Mouse (Mus musculus) embryonic facial prominence, embryonic 10.5 days (tissue): ENCODE measurements around the gene Gm21992. TPM values are rescaled to one million over a fixed set of nuclear protein-coding genes. Genes with fewer than 3 reads are reported as not detected.
"Not testable (repeated sequence)": the region's sequence is repeated elsewhere in the genome, so short reads cannot be mapped to it uniquely, and the experiment has no call there.

Source experiments
- DNase-seq: peaks from one replicate; pipeline ENCODE4 v3.0.0-alpha.2; 2017; ENCODE audit warnings: low spot score
- H3K27ac ChIP-seq: fragments of 300-500 bp; sonication (generic); replicated peaks from 2 replicates; pipeline ENCODE4 v1.5.1; 2016; ENCODE audit warnings: mild to moderate bottlenecking
- H3K27me3 ChIP-seq: fragments of 300-500 bp; sonication (generic); replicated peaks from 2 replicates; pipeline ENCODE4 v1.6.1; 2016; ENCODE audit warnings: low read depth, mild to moderate bottlenecking; ENCODE audit not compliant: poor library complexity, severe bottlenecking
- H3K36me3 ChIP-seq: fragments of 300-500 bp; sonication (generic); replicated peaks from 2 replicates; pipeline ENCODE4 v1.6.1; 2016; ENCODE audit warnings: mild to moderate bottlenecking, moderate library complexity
- H3K4me1 ChIP-seq: fragments of 300-500 bp; sonication (generic); 2 replicates; pipeline ENCODE4 v1.6.1; 2016
- H3K4me3 ChIP-seq: fragments of 300-500 bp; sonication (generic); 2 replicates; pipeline ENCODE4 v1.5.1; 2016; ENCODE audit warnings: mild to moderate bottlenecking, moderate library complexity
- H3K9me3 ChIP-seq: fragments of 300-500 bp; sonication (generic); 2 replicates; pipeline ENCODE4 v1.6.1; 2016; ENCODE audit warnings: mild to moderate bottlenecking
- WGBS: fragments of 180-500 bp; shearing (Covaris S2); methylation state at CpG from one replicate; pipeline ENCODE4 v1.1.7; 2016; 5-methylcytosine and 5-hydroxymethylcytosine counted together
- polyA plus RNA-seq: library from polyadenylated mRNA; unstranded; fragments of >200 nt; fragmentation: Nextera tagmentation; extraction: Ambion mirVana; gene quantifications from 2 replicates; pipeline ENCODE4 v1.2.1, GENCODE M21; 2016

Gene Gm21992
- polyA plus RNA-seq, 1 experiment from 2014 or later: 38.8 TPM

DNA sequence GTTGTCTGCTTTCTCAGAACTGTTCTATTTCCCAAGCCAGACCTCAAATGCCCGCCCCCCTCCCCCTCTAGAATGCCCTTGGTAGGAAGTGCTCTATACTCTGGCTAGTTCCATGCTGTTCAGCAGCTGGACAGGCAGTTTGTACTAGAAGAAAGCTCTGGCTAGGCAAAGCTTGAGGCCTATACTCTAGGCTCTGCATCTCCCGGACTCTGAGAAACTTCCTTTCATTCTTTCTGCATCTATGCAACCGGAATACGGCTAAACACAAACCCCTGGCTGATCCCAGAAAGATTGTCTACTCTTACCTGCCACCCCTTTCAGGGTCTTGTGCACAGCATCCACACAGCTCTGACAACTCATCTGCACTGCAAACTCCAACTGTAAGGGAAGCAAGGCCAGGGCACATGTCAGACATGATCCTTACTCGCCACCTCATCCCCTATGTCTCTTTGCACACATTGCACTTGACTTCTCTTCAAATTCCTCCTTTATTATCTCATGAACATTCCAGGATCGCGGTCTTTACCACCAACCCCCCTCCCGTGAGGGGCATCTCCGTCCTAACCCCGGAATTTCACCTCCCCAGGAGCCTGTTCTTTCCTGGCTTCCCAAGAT, 27.2 kb upstream of the Gm21992 start:
- WGBS: 36% methylated on average over 10 of the region's 10 CpGs
- Histone ChIP-seq H3K36me3 (peaks cover 6% of the 10 kb centered on the region; the same call in 1 of the 2 replicates), H3K27ac (peak overlapping the region; percentile 83), H3K4me3 (peak overlapping the region; percentile 76), H3K9me3 (no peaks in the 10 kb centered on the region), H3K4me1 (peaks cover 21% of the 10 kb centered on the region), H3K27me3 (peaks cover 32% of the 10 kb centered on the region)
- DNase-seq: no peak

DNA sequence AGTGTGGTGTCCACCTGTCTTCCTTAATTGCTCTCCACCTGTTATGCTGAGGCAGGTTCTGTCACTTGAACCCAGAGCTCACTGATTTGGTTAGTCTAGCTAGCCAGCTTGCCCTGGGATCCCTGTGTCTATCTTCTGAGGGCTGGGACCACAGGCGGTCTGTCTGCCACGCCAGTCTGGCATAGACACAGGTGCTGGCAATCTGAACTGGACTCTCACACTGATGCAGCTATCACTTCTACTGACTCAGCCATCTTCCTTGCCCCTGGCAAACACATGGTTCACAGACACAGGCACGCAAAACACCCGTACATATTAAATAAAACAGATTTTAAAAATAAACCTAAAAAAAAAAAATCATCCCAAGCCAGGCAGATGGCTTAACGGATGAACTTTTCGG, 25.6 kb upstream of the Gm21992 start:
- H3K9me3 ChIP-seq: no peaks in the 10 kb centered on the region
- no peak overlapping the region for H3K27ac ChIP-seq
- H3K36me3 ChIP-seq: peaks cover 17% of the 10 kb centered on the region
- no peak overlapping the region for H3K4me3 ChIP-seq
- no peak for DNase-seq
- peaks cover 26% of the 10 kb centered on the region for H3K27me3 ChIP-seq
- H3K4me1 ChIP-seq: peaks cover 32% of the 10 kb centered on the region
- WGBS: 91% methylated on average over 6 of the region's 6 CpGs

DNA sequence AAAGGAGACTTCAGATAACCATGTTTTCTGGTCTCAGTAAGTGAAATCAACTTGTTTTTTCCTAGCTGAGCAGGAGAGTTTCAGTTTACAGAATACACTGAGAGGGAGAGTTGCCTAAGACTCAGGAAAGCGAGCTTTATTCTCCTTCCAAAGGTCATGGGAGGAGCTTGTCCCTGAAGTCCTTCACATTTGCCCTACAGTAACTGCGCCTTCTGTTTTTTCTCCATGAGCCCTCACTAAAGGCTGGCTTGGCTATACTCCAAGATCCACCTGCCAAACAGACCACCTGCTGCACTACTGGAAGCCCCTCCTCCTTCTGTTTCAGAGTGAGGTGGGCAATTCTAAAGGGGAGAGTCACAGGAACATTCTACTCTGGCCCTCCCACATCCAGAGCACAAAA, 24.7 kb upstream of the Gm21992 start:
- Histone ChIP-seq H3K27me3 (peaks cover 17% of the 10 kb centered on the region), H3K4me1 (peaks cover 32% of the 10 kb centered on the region), H3K4me3 (no peak overlapping the region), H3K36me3 (peaks cover 17% of the 10 kb centered on the region), H3K27ac (no peak overlapping the region), H3K9me3 (no peaks in the 10 kb centered on the region)
- DNase-seq: no peak
- 82% methylated on average over 2 of the region's 2 CpGs for WGBS

DNA sequence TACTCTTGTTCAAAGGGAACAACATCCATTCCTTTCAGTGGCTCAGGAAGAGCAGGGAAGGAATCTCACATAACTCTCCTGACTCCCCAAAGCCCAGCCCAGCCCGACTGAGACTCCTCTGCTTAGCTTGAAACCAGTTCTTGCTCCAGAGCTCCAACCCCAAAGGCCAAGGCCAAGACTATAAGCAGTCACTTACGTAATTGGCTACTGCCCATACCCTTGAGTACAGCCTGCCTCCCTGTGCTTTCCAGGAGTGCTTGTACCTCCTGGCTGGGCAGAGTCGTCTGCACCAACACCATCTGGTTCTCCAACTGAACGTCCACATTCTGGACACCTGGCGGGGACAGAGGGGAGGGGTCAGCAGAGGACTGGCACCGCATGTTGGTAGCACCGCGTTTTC, 22.6 kb upstream of the Gm21992 start:
- DNase-seq: no peak
- H3K27me3 ChIP-seq: no peaks in the 10 kb centered on the region
- H3K4me1 ChIP-seq: peaks cover 24% of the 10 kb centered on the region
- H3K9me3 ChIP-seq: no peaks in the 10 kb centered on the region
- peaks cover 24% of the 10 kb centered on the region for H3K36me3 ChIP-seq
- 86% methylated on average over 8 of the region's 8 CpGs for WGBS
- H3K27ac ChIP-seq: no peak overlapping the region
- no peak overlapping the region for H3K4me3 ChIP-seq

DNA sequence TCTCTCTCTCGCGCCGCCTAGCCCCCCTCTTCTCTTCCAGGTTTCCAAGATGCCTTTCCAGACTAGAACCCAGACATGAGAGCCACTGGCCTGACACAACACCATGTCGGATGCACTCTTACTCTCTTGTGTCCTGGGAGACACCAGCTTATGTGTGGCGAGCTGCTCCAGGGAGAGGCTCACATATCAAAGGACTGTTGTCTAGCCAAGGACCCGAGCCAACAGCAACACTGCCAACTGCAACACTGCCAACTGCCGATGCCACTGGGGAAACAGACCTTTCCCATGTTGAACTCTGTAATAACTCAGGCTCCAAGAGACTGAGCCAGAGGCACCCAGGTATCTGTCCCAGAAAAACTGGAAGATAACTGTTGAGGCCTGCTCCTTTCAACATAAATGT, 17.7 kb upstream of the Gm21992 start:
- no peak overlapping the region for H3K4me3 ChIP-seq
- no peaks in the 10 kb centered on the region for H3K9me3 ChIP-seq
- H3K4me1 ChIP-seq: peaks cover 19% of the 10 kb centered on the region
- WGBS: 71% methylated on average over 7 of the region's 7 CpGs
- no peaks in the 10 kb centered on the region for H3K27me3 ChIP-seq
- DNase-seq: no peak
- peaks cover 48% of the 10 kb centered on the region for H3K36me3 ChIP-seq
- no peak overlapping the region for H3K27ac ChIP-seq

DNA sequence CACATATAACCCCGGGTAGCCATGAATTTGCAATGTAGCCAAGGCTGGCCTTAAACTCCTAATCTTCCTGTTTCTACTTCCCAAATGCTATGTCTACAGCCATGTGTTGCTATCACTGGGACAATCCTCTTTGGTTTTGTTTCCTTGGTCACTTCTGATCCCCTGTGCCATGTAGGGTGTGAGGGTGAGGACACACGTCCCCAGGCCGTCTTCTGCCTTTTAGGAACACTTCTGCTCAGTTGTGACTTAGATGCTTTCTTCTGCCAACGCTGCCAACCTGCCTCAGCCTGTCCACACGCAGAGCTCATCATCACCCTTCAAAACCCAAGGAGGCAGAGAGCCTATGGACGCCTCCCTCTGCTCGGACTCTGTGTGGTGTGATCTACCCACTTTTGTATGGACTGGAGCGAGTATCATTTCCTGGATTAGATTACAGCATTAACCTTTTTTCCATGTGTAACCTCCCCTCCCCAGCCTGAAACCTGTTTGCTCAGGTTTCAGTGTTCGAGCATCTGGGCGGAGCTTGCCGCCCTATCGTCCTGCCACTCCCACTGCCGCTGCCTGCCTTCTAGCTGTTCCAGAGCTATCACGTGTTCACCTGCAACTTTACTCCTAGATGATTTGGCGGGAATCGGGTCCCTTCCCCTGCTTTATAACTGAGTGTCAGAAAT, 17.2 kb upstream of the Gm21992 start:
- H3K36me3 ChIP-seq: peaks cover 48% of the 10 kb centered on the region
- no peak overlapping the region for H3K4me3 ChIP-seq
- 52% methylated on average over 16 of the region's 16 CpGs for WGBS
- no peak overlapping the region; the same call in 1 of the 2 replicates for H3K27ac ChIP-seq
- no peaks in the 10 kb centered on the region for H3K9me3 ChIP-seq
- H3K27me3 ChIP-seq: no peaks in the 10 kb centered on the region
- peaks cover 19% of the 10 kb centered on the region for H3K4me1 ChIP-seq
- no peak for DNase-seq

DNA sequence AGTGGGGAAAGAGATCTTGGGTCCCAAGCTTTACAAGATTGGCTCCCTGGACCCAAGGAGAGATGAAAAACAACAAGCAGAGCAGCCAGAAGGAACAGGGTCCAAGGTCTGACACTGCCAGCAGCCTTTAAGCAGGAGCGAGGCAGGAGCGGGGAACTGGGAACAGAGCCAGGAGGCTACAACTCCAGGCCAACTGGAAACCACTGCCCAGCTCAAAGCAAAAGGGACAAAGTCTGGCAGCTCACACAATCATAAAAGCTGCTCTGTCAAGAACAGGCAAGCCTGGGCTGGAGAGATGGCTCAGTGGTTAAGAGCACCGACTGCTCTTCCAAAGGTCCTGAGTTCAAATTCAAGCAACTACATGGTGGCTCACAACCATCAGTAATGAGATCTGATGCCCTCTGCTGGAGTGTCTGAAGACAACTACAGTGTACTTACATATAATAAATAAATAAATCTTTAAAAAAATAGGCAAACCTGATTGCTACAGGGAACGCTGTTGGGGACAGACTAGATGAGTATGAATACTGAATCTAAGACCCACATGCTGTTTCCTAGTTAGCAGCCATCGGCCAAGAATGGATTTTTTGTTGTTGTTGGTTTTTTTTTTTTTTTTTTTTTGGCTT, 9.4 kb upstream of the Gm21992 start:
- 87% methylated on average over 5 of the region's 5 CpGs for WGBS
- H3K9me3 ChIP-seq: no peaks in the 10 kb centered on the region
- peaks cover 17% of the 10 kb centered on the region for H3K36me3 ChIP-seq
- H3K27ac ChIP-seq: no peak overlapping the region
- no peaks in the 10 kb centered on the region for H3K4me1 ChIP-seq
- DNase-seq: no peak
- no peak overlapping the region for H3K4me3 ChIP-seq
- no peaks in the 10 kb centered on the region for H3K27me3 ChIP-seq

DNA sequence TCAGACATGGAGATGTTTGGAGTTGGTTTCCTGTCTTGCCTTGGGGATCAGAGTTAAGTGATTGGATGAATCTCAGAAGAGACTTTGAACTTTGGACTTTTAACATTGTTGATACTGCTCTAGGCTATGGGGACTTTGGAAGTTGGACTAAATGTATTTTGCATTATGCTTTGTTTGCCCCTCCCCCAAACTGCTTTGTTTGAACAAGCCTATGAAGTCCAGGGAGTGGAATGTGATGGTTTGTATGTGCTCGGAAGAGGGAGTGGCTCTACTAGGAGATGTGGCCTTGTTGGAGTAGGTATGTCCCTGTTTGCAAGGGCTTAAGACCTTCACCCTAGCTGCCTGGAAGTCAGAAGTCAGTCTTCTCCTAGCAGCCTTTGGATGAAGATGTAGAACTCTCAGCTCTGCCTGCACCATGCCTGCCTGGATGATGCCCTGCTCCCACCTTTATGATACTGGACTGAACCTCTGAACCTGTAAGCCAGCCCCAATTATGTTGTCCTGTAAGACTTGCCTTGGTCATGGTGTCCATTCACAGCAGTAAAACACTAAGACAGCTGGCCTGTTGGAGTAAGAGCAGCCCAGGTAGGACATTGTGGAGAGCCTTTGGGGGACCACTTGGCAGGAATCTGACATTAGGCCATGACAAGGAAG, 5.9 kb upstream of the Gm21992 start:
- Histone ChIP-seq H3K4me1 (0 out of 2 replicates have a peak, but pooled peaks cover 1% of the 10 kb centered on the region), H3K4me3 (no peak overlapping the region), H3K27ac (no peak overlapping the region), H3K36me3 (no peaks in the 10 kb centered on the region), H3K27me3 (no peaks in the 10 kb centered on the region), H3K9me3 (peaks cover 3% of the 10 kb centered on the region; the same call in 1 of the 2 replicates)
- 76% methylated on average over 1 of the region's 1 CpGs for WGBS
- DNase-seq: no peak

DNA sequence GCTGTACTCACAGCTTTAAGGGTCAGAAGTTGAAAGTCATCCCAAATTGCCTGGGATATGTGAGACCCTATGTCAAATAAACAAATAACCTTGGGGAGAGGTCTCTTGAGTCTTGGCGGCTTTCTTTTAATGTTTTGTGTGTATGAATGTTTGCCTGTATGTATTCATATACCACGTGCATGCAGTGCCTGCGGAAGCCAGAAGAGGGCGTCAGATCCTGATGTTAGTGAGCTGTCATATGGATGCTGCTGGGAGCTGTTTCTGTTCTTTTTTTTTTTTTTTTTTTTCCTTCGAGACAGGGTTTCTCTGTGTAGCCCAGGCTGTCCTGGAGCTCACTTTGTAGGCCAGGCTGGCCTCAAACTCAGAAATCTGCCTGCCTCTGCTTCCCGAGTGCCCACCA, 1.6 kb upstream of the Gm21992 start:
- H3K9me3 ChIP-seq: peaks cover 3% of the 10 kb centered on the region; the same call in 1 of the 2 replicates
- H3K27ac ChIP-seq: no peak overlapping the region
- 81% methylated on average over 6 of the region's 6 CpGs for WGBS
- peaks cover 2% of the 10 kb centered on the region for H3K36me3 ChIP-seq
- peaks cover 26% of the 10 kb centered on the region for H3K4me1 ChIP-seq
- H3K27me3 ChIP-seq: no peaks in the 10 kb centered on the region
- peak; percentile 39 for DNase-seq
- no peak overlapping the region for H3K4me3 ChIP-seq

DNA sequence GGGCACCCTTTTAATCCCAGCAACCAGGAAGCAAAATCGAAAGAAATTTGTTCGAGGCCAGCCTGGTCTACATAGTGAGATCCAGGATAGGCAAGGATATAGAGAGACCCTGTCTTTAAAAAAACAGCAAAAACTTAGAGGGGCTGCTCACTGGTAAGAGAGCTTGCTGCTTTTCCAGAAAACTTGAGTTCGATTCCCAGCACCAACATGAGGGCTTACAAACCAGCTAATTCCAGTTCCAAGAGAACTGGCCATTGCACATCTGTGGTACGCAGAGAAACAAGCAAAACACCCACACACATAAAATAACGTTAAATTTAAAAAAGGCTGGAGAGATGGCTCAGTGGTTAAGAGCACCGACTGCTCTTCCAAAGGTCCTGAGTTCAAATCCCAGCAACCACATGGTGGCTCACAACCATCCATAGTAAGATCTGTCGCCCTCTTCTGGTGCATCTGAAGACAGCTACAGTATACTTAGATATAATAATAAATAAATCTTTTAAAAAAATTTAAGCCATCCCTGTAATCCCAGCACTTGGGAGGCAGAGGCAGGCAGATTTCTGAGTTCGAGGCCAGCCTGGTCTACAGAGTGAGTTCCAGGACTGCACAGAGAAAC, 1.0 kb upstream of the Gm21992 start:
- peak overlapping the region; percentile 90 for H3K27ac ChIP-seq
- not testable (repeated sequence) for DNase-seq
- 76% methylated on average over 8 of the region's 8 CpGs for WGBS

DNA sequence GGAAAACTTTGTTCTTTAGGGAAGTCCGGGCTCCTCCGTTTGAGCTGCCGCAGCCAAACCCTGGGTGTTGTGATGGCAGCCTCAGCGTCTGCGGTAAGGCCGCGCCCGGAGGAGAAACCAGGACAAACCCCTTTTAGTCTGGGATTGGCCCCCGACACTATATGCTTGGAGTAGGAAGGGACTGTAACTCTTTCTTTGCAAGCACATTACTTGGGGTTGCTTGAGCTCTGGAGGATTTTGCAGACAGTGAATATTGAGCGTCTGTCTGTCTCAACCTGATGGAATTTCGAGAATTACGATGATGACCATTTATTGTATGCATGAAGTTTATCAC, 464 bp upstream of the Gm21992 start:
- WGBS: 7% methylated on average over 12 of the region's 12 CpGs
- H3K36me3 ChIP-seq: peaks cover 12% of the 10 kb centered on the region
- H3K4me3 ChIP-seq: peak overlapping the region; percentile 88
- no peaks in the 10 kb centered on the region for H3K27me3 ChIP-seq
- peak overlapping the region; percentile 90 for H3K27ac ChIP-seq
- DNase-seq: no peak
- H3K4me1 ChIP-seq: peaks cover 31% of the 10 kb centered on the region
- peaks cover 3% of the 10 kb centered on the region; the same call in 1 of the 2 replicates for H3K9me3 ChIP-seq

More for the DNA sequence above, 1.0 kb upstream of the Gm21992 start:
- not testable (repeated sequence) for H3K36me3 ChIP-seq, H3K9me3 ChIP-seq, H3K27me3 ChIP-seq
- Histone ChIP-seq H3K4me1 (peaks cover 31% of the 10 kb centered on the region), H3K4me3 (peak overlapping the region; percentile 88)

DNA sequence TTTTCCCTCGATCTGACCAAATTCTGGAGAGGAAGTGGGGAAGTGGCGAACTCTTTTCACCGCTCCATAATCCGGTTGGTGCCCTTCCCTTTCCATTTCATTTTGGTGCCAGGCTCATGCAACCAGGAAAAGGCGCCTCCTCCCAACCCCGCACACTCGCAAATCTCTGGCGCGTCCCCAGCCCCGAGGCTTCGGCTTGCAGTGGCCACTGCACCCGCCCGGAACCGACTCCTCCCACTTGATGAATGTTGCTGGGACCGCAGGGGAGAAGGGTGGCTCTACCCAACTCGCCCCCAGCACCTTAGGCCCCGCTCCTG, 708 bp downstream of the Gm21992 start:
- Histone ChIP-seq H3K4me3 (peak overlapping the region; percentile 88), H3K27ac (peak overlapping the region; percentile 90), H3K4me1 (peaks cover 31% of the 10 kb centered on the region), H3K9me3 (peaks cover 3% of the 10 kb centered on the region; the same call in 1 of the 2 replicates), H3K36me3 (peaks cover 23% of the 10 kb centered on the region), H3K27me3 (no peaks in the 10 kb centered on the region)
- under 1% methylated on average over 17 of the region's 17 CpGs for WGBS
- no peak for DNase-seq
